Mouse (Mus musculus) urinary bladder, postnatal 4 days (tissue): Measurements from ENCODE around the gene Stmnd1.
"Not testable (repeated sequence)": the region's sequence is repeated elsewhere in the genome, so short reads cannot be mapped to it uniquely, and the experiment has no call there.

Experiments used
- DNase-seq, 2 experiments: peaks; one replicate each; pipeline ENCODE4 v3.0.0; 2021 to 2022; ENCODE audit warnings: low spot score in 2 of 2

The Stmnd1 gene

GRCm38 (mm10) chr13:46290537-46290936 is 17.0 kb downstream of the Stmnd1 start:
- no peak for DNase-seq

GRCm38 (mm10) chr13:46294365-46294764 is 20.8 kb downstream of the Stmnd1 start:
- no peak for DNase-seq

GRCm38 (mm10) chr13:46297701-46298100 is 24.2 kb downstream of the Stmnd1 start:
- no peak for DNase-seq

GRCm38 (mm10) chr13:46310790-46311189 is 37.3 kb downstream of the Stmnd1 start:
- no peak for DNase-seq

- no peak for DNase-seq
Observed at GRCm38 (mm10) chr13:46313176-46313575, 39.7 kb downstream of the Stmnd1 start.

GRCm38 (mm10) chr13:46315165-46315564 is 41.6 kb downstream of the Stmnd1 start:
- no peak for DNase-seq

GRCm38 (mm10) chr13:46326351-46326985 is 52.9 kb downstream of the Stmnd1 start:
- DNase-seq: no peak

GRCm38 (mm10) chr13:46335020-46335419 is 61.5 kb downstream of the Stmnd1 start:
- no peak for DNase-seq

- DNase-seq: not testable (repeated sequence)
Observed at GRCm38 (mm10) chr13:46336281-46336680, 62.8 kb downstream of the Stmnd1 start.

- no peak for DNase-seq
Observed at GRCm38 (mm10) chr13:46337791-46338190, 64.3 kb downstream of the Stmnd1 start.

GRCm38 (mm10) chr13:46339954-46340353 is 66.4 kb downstream of the Stmnd1 start:
- peak in 1 of 2 experiments; percentile 50 for DNase-seq

GRCm38 (mm10) chr13:46340583-46340982 is 67.1 kb downstream of the Stmnd1 start:
- DNase-seq: no peak

GRCm38 (mm10) chr13:46341419-46341818 is 67.9 kb downstream of the Stmnd1 start:
- peak in 1 of 2 experiments; percentile 47 for DNase-seq

GRCm38 (mm10) chr13:46343226-46343625 is 69.7 kb downstream of the Stmnd1 start:
- peak in 1 of 2 experiments; percentile 55 for DNase-seq

GRCm38 (mm10) chr13:46346830-46347512 is 73.5 kb downstream of the Stmnd1 start:
- peak in 1 of 2 experiments; percentile 35 for DNase-seq

GRCm38 (mm10) chr13:46349664-46350063 is 76.1 kb downstream of the Stmnd1 start:
- DNase-seq: no peak
